Mouse (Mus musculus) adrenal gland, adult 8-10 months (tissue): ENCODE results near the gene Ogfrl1. TPM values are rescaled to one million over a fixed set of nuclear protein-coding genes. Genes with fewer than 3 reads are reported as not detected.
"Not testable (repeated sequence)": the region's sequence is repeated elsewhere in the genome, so short reads cannot be mapped to it uniquely, and the experiment has no call there.

Experiments used
- DNase-seq: peaks from one replicate; pipeline ENCODE4 v3.0.0; 2022
- total RNA-seq, 4 experiments: library from RNA; stranded (reverse); gene quantifications; 2 replicates each; pipeline ENCODE4 v1.2.4; 2022

Ogfrl1 gene
- total RNA-seq = 10 to 100 TPM in 2 of 4 experiments, 1 to 10 TPM in 2; 6.9 to 13.2 (median 9.2) TPM

DNA sequence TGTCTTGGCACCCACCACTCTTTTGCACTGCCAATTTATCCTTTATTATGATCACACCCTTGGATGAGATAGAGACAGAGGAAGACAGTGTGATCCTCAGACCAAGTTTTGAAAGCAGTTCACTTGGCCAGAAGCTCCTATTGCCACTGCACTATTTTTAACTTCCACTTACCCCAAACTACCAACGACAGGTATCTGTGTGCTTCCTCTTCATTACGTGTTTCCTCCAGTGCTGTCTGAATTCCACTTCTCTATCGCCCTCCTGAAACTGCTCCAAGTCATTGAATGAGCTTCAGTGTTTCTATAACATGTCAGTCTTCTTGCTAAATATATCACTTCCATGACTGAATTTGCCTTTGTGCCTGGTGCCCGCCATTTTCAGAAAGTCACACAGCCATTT, at the start of gene Ogfrl1:
Ogfrl1 (minus strand) TSS at position 150 of the 400 bp plus-strand sequence.
- no peak for DNase-seq

DNA sequence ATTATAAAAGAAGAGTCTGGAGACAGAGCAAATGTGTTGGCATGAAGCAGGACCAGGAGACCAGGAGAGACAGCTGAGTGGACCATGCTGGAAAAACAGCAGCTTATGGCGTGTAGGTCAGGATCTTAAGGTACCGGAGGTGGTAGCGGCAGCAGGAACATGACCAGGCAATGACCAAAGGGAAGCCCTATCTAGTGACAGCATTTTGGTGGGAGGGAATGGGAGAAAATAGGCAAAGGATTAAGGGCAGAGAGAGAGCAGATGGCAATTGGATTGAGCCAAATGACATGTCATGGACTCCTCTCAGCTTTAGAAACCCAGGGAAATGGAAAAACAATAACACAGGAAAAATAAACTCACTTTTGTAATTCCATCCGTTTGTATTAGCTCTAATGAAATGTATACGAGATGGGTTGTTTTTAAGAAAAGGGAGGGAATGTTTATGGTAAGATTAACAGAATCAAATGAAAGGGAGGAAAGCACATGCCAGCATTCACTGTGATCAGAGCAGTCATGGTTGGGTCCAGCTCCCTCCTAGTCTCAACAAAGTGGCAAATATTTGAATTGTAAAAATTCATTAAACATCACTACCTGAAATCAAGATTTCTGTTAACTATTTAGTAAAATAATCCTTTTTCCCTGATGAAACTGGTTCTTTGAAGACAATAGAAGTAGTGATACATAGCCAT, 48.3 kb upstream of the Ogfrl1 start:
- DNase-seq = no peak

DNA sequence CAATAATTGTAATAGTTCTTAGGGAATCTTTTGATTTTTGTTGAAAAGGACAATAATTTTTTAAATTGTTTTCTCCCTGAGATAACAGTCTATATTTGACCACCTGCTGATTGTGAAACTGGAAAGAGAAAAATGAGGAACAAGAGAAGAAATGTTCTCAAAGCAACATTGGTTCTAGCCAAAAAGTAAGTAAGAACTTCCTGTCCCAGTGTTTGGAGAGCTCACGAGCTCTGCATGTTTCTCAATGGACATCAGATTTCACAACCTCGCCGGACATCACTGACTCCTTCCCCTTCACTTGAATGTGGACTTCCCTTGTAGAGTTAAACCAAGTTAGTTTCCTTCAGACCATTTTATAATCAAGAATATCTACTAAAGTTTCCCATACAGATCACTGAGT, 36.0 kb upstream of the Ogfrl1 start:
- peak; percentile 3 for DNase-seq

DNA sequence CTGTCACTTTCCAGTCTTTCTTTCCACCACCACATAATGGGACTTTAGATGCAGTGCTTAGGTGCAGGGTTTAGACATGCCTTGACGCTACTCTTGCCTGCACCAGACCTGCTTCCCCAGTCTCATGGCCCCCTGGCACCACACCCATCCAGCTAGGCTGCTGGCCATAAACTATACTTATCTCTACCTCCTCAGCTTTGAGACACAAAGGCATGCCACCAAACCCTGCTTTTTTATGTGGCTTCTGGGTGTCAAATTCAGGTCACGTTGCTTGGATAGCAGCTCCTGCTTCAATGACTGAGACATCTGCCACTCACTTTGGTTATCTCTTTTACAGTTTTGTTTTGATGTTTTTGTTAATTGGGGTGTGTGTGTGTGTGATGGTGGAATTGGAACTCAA, 28.9 kb upstream of the Ogfrl1 start:
- DNase-seq = no peak

DNA sequence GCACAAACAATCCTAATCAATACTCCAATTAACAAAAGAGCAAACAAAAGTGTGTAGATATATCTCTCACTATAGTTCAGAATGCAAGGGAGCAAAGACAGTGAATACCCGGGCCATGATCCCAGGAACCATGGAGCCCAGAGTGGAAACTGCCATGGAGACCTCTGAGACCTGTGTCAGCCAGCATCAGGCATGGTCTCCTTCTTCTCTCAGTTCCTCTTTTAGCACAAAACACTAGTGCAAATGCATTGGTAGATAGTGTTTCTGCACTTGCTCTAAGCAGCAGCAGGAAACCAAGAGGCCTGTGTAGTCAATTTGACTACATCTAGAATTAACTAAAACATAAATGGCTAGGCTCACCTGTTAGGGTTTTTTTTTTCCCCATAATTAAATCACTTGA, 21.4 kb upstream of the Ogfrl1 start:
- no peak for DNase-seq

DNA sequence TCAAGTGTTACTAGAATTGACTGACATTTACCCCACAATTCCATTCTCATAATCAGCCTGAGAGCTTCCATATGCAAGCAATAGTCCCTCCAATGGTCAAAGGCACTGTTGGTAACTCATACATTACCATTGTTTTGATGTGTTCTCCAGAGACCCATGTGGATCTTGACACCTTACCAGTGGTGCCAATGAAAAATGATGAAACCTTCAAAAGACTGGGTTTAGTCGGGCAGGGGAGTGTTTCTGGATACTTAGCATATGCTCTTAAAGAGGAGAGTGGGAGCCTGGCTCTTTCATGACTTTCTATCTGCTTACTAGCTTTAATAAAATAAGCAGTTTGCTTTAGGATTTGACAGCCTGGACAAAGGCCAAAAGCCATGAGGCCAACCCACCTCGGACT, 20.5 kb upstream of the Ogfrl1 start:
- no peak for DNase-seq

DNA sequence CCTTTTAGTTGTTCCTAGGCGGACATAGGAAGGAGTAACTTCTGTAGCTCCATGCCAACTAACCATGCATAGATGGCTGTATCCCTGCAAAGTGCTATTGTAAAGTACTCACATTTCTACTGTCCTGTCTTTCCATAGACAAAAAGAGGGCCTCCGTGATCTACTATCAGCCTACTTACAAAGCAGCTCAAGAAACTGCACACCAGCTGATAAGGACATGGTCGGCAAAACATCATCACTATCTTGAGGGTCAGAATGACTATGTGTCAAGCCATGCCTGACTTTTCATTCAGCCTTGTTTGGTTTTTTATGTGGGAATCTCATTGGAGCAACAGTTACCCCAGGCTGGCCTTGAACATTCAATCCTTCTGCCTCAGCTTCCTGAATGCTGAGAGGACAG, 20.0 kb upstream of the Ogfrl1 start:
- DNase-seq = no peak

DNA sequence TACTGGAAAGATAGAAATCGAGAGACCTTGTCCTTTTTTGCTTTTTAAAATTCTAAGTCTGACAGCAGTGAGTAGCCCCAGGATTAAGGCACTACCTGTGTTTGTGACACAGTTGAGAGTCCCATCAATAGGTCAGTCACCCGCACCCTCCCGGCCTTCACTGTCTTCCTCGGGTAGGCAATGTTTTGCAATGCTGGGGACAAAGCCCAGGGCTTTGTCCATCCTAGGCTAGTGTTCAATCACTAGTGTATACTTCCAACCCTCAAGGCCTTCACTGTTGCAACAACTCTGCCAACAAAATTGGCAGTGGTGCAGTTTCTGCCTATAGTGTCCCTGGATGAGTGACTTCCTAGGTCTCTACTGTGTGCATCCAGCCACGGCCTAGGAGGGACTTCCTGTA, 14.0 kb upstream of the Ogfrl1 start:
- DNase-seq = no peak

DNA sequence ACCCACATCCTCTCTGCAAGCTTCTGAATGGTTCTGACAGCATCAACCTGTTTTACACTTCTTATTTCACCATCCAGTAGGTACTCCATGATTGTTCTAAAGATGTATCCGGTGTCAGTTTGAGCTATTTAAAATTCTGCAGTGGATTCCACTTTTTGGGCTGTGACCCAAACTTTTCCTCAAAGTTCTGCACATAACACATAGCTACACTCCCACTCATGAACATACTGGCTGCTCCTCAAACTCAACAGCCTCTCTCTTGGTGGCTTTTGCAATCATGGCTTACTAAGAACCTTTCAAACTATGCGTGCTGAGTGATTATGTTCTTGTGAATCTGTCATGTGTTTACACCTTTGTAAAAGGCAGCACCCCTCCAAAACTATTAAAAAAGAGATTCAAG, 12.4 kb upstream of the Ogfrl1 start:
- no peak for DNase-seq

DNA sequence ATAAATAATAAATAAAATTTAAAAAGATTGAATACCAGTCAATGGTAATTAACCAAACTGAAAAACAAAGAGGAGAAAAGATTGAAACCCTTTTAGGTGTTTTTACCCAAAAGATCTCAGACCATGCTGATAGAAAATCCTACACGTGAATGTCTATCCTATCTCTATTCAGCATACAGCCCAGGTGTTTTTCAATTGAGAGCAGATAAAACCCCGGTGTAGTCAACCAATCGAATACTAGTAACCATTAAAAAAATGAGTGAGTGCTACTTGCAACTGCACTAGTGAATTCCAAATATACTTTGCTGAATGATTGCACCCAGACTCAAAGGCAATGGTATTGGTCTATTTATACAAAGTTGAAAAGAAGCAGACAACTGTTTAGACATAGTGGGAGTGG, 4.8 kb upstream of the Ogfrl1 start:
- no peak for DNase-seq

DNA sequence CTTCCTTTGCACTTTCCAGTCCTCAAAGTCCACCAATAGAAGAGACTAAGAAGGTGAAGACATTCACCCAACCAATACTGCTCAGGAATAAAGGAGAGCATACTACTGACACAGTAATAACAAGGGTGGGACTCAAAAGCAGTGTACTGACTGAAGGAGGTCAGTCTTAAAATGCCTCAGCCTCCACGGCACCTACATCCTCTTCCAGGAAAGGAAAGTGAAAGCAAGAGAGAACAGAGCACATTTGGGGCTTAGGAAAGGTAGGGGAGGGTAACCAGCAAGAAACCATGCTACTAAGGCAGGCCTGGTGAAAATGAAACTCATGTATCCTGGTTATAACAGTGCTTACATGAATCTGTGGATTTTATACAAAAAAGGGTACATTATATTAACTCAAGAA, 2.0 kb upstream of the Ogfrl1 start:
- DNase-seq = no peak

DNA sequence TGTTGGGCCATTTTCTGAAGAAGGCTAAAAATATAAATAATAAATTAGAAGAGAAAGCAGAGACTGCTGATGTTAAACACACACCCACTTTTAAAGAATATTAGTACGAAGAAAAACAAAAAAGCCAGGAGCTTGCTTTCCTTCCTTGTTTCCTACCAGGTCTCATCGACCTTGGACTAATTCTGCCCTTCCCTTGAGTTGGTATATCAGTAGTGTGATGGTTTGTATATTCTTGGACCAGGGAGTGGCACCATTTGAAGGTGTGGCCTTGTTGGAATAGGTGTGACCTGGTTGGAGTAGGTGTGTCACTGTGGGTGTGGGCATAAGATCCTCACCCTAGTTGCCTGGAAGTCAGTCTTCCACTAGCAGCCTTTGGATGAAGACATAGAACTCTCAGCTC, 3.2 kb downstream of the Ogfrl1 start:
- not testable (repeated sequence) for DNase-seq

DNA sequence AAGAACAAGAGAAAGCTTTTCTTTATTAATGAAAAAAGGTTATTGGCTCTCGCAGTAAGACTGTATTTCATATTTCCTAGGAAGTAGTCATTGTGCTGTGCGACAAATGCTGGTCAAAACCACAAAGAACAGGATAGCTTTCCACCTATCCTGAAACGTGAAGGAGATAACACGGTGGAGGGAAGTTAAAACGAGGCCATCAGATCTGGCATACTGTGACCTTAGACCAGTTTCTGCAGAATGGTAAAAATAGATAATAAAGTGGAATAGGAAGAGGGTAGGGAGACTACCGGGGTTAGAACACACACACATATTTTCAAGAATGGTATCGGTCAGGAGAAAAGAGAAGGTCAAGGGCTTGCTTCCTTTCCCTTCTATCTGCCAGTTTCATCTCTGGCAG, 5.8 kb downstream of the Ogfrl1 start:
- DNase-seq = no peak

DNA sequence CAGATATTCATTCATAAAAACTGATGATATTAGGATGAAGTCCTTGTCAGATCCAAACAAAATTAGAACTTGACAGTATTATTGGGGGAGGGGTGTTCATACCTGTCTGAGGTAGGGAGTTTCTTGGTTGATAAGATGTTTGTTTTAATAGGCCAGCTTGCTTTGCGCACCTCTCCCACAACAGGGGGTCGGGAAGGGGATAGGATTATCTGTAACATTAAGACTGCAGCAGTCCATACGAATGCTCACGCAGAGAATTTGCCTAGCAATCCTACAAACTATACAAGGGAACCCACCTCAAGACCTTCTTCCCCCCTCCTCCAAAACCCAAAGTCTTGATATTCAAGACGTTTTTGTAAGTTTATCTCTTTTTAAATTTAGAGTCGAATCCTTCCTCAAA, 13.2 kb downstream of the Ogfrl1 start:
- DNase-seq = no peak

DNA sequence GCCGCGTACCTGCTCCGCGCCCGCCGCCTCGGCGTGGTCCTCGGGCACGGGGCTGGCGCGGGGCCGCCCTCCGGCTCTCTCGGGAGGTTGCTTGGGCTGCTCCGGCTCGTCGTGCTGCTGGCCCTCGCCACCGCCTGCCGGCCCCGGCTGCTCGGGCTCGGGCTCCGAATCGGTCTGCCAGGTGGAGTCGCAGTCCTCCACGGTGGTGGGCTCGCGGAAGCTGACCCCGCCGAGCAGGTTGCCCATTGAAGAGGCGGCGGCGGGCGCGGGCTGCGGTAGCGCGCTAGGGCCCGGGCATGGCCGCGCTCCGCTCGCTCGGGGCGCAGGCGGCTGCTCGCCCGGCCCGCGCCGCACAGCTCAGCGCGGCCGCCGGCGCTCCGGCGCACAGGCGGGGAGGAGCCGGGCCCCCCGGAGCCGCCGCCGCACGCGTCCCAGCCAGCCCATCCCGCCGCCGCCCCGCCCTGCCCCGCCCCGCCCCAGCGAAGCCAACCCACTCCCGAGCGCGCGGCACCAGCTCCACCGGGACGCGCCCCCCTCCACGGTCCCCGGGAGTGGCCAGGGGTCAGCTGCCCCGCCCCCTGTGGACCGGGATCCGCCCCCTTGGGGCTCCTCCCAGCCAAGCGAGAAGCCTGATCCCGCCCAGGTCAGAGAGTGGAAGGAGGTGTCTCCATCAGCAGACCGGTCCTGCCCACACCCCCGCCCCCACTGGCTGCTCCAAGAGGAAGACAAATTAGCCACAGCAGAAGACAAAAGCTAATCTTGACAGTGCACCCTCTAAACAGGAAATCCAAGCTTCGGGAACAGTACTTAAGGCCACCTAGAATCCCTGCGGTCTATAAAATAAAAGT, 14.5 kb downstream of the Ogfrl1 start:
- peak; percentile 98 for DNase-seq

DNA sequence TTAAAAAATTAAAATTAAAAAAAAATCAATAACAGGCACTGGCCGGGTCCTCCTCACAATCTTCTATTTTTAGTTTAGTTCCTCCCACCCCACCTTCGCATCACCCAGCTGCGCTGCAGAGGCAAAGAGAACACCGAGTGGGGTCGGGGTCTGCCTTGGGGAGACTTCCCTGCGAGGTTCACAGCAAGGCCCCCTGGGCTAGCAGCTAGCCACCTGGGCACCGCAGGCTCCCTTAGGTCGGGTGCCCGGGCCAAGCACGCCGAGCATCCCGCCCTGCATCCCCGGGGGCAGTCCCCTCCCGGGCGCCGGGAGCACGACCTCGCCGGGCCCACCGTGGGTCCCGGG, 15.1 kb downstream of the Ogfrl1 start:
- no peak for DNase-seq

DNA sequence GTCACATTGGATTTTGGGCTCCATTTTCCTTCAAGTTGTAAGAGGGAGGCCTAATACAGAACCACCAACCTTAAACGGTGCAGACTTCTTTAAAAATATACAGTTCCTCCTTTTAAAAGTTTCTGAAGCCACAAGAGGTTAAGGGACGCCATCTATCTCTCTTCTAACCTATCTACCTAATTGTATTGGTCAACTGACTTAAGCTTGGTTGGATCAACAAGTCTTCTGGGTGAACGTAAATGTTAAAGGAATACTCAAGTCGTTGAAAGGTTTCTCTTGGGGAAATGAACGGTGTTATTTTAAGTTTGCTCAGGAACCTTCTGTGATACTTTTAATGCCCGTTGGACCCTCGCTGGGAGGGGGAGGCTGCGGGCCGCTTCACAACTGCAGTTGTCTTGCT, 15.5 kb downstream of the Ogfrl1 start:
- no peak for DNase-seq

DNA sequence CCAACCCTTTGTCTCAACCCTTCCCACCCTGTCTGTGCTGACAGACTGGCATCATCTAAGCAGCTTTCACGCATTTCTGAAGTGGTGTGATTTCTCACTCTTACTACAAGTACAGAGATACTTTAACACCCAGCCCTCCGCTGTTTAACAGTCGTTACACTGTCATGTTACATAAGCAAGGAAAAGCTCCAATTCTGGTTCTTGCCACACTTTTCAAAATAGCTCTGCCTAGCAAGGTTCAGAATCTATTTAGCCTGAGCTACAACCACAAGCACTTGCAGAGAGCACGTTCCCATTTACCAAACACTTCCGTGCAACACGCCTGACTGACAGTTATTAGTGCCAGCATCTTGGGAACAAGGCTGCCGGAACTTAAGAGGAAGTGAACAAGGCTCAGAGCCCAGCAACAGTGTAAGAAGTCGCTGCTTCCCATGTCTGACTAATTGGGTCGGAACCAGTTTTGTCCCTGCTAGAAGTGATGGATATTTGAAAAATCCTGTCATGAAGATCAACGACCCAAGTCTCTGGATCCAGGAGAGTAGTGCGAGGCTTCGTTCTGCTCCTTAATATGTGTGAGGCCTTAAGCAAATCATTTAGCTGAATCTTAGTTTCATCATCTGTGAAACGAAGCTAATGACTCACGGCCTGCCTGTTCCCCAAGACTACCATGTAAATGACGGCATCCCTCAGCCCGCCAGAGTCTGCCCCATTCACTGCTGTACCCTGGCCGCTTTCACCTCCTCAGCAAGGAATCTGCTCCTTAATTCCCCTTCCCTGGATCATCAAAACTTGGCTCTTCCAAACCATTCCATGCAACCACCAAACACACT, 17.4 kb downstream of the Ogfrl1 start:
- no peak for DNase-seq

DNA sequence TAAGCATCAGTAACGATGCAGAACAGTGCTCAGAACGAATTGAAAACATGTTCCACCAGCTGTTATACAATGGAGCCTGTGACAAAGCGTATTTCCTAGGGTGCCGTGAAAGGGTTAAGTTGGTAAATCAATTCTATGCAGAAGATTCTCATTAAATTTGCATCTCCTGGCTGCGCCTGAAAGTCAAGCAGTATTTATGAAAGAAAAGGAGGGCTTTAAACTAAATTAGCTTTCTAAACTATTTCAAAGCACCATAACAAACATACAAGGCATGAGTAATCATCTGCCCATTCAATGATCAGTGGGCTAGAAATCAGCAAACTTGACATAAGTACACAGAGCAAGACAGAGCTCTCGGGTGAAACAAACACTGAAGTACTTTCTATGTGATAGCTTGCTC, 18.3 kb downstream of the Ogfrl1 start:
- DNase-seq = no peak

DNA sequence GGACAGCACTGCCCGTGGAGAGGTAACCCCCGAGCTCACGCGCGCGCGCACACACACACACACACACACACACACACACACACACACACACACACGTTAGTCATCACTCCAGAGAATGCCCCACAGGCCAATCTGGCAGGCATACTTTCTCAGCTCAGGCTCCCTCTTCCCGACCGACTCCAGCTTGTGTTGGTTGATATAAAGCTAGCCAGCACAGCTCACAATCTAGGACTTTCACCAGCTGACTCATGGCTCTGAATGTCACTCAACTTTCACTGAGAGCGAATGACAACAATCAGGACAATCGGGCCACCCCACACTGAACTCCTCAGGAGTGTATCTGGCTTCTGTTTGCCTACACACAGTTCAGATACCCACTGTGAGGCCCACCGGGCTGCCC, 20.0 kb downstream of the Ogfrl1 start:
- DNase-seq = no peak

DNA sequence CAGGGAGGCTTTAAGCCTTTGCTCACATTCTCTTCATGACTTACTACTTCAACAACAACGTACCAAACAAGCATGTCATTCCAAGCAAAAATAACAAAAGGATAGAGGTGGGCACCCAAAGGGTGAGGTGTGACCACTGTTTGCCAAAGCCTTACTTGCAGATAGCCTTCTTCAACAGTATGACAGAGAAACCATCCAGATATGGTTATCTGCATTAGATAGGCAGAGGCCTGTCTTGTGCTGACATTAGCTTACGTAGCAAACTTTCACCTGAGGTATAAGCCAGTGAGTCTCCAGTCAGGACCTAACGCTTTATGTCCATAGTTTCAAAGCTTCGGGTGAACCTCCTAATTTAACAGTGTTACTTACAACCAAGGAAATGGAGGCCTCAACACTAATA, 23.4 kb downstream of the Ogfrl1 start:
- no peak for DNase-seq

DNA sequence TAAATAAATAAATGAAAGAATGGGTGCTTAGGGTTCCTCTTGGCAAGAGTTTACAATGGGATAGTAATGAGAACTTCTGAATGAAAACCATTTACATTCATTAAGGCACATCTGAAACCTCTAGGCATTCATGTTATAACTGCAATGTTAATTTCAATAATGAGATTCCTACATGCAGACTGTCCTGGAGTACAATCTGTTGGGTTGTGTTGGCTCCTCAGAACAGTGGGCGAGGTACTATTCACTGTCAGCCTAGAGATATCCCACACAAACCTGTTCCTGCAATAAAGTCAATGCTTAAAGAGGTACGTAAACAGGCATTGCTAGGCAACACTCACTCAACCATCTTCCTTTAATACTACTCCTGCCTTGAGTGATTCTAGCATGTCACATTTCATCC, 32.0 kb downstream of the Ogfrl1 start:
- DNase-seq = no peak

DNA sequence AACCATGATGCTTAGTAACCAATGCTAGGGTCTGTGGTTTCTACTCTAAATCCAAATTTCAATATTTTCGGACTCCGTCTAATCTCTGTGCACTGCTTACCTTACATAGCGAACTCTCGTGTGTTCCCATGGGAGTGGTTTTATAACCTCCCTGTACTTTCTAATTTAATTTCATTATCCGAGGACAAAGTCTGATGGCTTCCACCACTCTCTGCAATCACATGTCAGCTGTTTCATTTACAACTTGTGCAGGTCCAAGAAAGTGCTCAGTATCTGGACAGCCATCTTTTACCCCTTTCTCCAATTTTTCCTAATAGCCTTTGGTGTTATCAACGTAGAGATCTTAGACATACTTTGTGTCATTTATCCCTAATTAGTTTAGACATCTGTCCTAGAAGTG, 44.7 kb downstream of the Ogfrl1 start:
- DNase-seq = no peak
